Mouse (Mus musculus): ENCODE measurements around the gene Cacna1d. TPM values are rescaled to one million over a fixed set of nuclear protein-coding genes. Genes with fewer than 3 reads are reported as not detected.

Gene Cacna1d
- total and polyA plus RNA-seq, 2 experiments from 2014 or later: 6.1 to 27.6 TPM

GRCm38 (mm10) chr14:30430446-30430845 is 60.8 kb downstream of the Cacna1d start:
- no peak overlapping the region for H3K4me3 ChIP-seq (ENCODE audit: low read length)
- H3K27me3 ChIP-seq (ENCODE audit: insufficient read depth, low read length): no peaks in the 10 kb centered on the region
- TF ChIP-seq CTCF (IDR thresholded peaks at IDR 0.05; ENCODE audit: low read depth): no peak
- DNase-seq (ENCODE audit: low spot score) (no peak), ATAC-seq (no peak)
- no peak overlapping the region for H3K4me2 ChIP-seq (ENCODE audit: low read depth, low read length)
- H3K9ac ChIP-seq (replicated peaks; ENCODE audit: low read length): no peak overlapping the region
- no peak overlapping the region for H3K27ac ChIP-seq
- H3K4me1 ChIP-seq (ENCODE audit: insufficient read depth, low read length): no peaks in the 10 kb centered on the region
- WGBS: 37% methylated on average over 5 of the region's 5 CpGs
- H3K9me3 ChIP-seq (ENCODE audit: low read length): no peaks in the 10 kb centered on the region
- no peaks in the 10 kb centered on the region for H3K36me3 ChIP-seq (ENCODE audit: insufficient read depth, low read length)

GRCm38 (mm10) chr14:30430026-30430425 is 61.2 kb downstream of the Cacna1d start:
- WGBS: 89% methylated on average over 9 of the region's 9 CpGs
- no peaks in the 10 kb centered on the region for H3K27me3 ChIP-seq (ENCODE audit: insufficient read depth, low read length)
- TF ChIP-seq CTCF (IDR thresholded peaks at IDR 0.05; ENCODE audit: low read depth): no peak
- no peaks in the 10 kb centered on the region for H3K9me3 ChIP-seq (ENCODE audit: low read length)
- H3K4me1 ChIP-seq (ENCODE audit: insufficient read depth, low read length): no peaks in the 10 kb centered on the region
- H3K36me3 ChIP-seq (ENCODE audit: insufficient read depth, low read length): no peaks in the 10 kb centered on the region
- no peak overlapping the region for H3K4me2 ChIP-seq (ENCODE audit: low read depth, low read length)
- no peak overlapping the region for H3K9ac ChIP-seq (replicated peaks; ENCODE audit: low read length)
- no peak overlapping the region for H3K27ac ChIP-seq
- DNase-seq (ENCODE audit: low spot score) (no peak), ATAC-seq (no peak)
- no peak overlapping the region for H3K4me3 ChIP-seq (ENCODE audit: low read length)

GRCm38 (mm10) chr14:30429606-30430005 is 61.6 kb downstream of the Cacna1d start:
- no peak for ATAC-seq
- Histone ChIP-seq H3K36me3 (ENCODE audit: insufficient read depth, low read length) (no peaks in the 10 kb centered on the region), H3K9ac (replicated peaks; ENCODE audit: low read length) (no peak overlapping the region), H3K27me3 (ENCODE audit: insufficient read depth, low read length) (no peaks in the 10 kb centered on the region), H3K4me1 (ENCODE audit: insufficient read depth, low read length) (no peaks in the 10 kb centered on the region), H3K9me3 (ENCODE audit: low read length) (no peaks in the 10 kb centered on the region), H3K27ac (no peak overlapping the region), H3K4me3 (ENCODE audit: low read length) (no peak overlapping the region), H3K4me2 (ENCODE audit: low read depth, low read length) (no peak overlapping the region)
- WGBS: 67% methylated on average over 9 of the region's 9 CpGs
- no peak for TF ChIP-seq CTCF (IDR thresholded peaks at IDR 0.05; ENCODE audit: low read depth)
- DNase-seq (ENCODE audit: low spot score): no peak

- ATAC-seq (no peak), DNase-seq (ENCODE audit: low spot score) (peak; percentile 37)
- Histone ChIP-seq H3K27ac (no peak overlapping the region), H3K9ac (replicated peaks; ENCODE audit: low read length) (no peak overlapping the region), H3K4me2 (ENCODE audit: low read depth, low read length) (no peak overlapping the region), H3K4me3 (ENCODE audit: low read length) (no peak overlapping the region), H3K9me3 (ENCODE audit: low read length) (no peaks in the 10 kb centered on the region), H3K36me3 (ENCODE audit: insufficient read depth, low read length) (no peaks in the 10 kb centered on the region), H3K4me1 (ENCODE audit: insufficient read depth, low read length) (no peaks in the 10 kb centered on the region), H3K27me3 (ENCODE audit: insufficient read depth, low read length) (no peaks in the 10 kb centered on the region)
- no peak for TF ChIP-seq CTCF (IDR thresholded peaks at IDR 0.05; ENCODE audit: low read depth)
These were observed 62.5 kb downstream of the Cacna1d start for GRCm38 (mm10) chr14:30428757-30429156.

GRCm38 (mm10) chr14:30425876-30426275 is 65.4 kb downstream of the Cacna1d start:
- ATAC-seq: no peak
- no peak for TF ChIP-seq CTCF (IDR thresholded peaks at IDR 0.05; ENCODE audit: low read depth)
- Histone ChIP-seq H3K36me3 (ENCODE audit: insufficient read depth, low read length) (no peaks in the 10 kb centered on the region), H3K9me3 (ENCODE audit: low read length) (no peaks in the 10 kb centered on the region), H3K4me2 (ENCODE audit: low read depth, low read length) (no peak overlapping the region), H3K27me3 (ENCODE audit: insufficient read depth, low read length) (no peaks in the 10 kb centered on the region), H3K4me1 (ENCODE audit: insufficient read depth, low read length) (no peaks in the 10 kb centered on the region), H3K9ac (replicated peaks; ENCODE audit: low read length) (no peak overlapping the region), H3K27ac (no peak overlapping the region), H3K4me3 (ENCODE audit: low read length) (no peak overlapping the region)
- peak; percentile 4 for DNase-seq (ENCODE audit: low spot score)
- 26% methylated on average over 4 of the region's 4 CpGs for WGBS

GRCm38 (mm10) chr14:30425175-30425574 is 66.1 kb downstream of the Cacna1d start:
- Histone ChIP-seq H3K9me3 (ENCODE audit: low read length) (no peaks in the 10 kb centered on the region), H3K4me2 (ENCODE audit: low read depth, low read length) (no peak overlapping the region), H3K4me3 (ENCODE audit: low read length) (no peak overlapping the region), H3K4me1 (ENCODE audit: insufficient read depth, low read length) (no peaks in the 10 kb centered on the region), H3K27me3 (ENCODE audit: insufficient read depth, low read length) (no peaks in the 10 kb centered on the region), H3K9ac (replicated peaks; ENCODE audit: low read length) (no peak overlapping the region), H3K27ac (no peak overlapping the region), H3K36me3 (ENCODE audit: insufficient read depth, low read length) (no peaks in the 10 kb centered on the region)
- ATAC-seq: no peak
- WGBS: 78% methylated on average over 6 of the region's 6 CpGs
- no peak for TF ChIP-seq CTCF (IDR thresholded peaks at IDR 0.05; ENCODE audit: low read depth)
- DNase-seq (ENCODE audit: low spot score): no peak

- Histone ChIP-seq H3K36me3 (ENCODE audit: insufficient read depth, low read length) (no peaks in the 10 kb centered on the region), H3K27ac (no peak overlapping the region), H3K4me1 (ENCODE audit: insufficient read depth, low read length) (no peaks in the 10 kb centered on the region), H3K4me2 (ENCODE audit: low read depth, low read length) (no peak overlapping the region), H3K27me3 (ENCODE audit: insufficient read depth, low read length) (no peaks in the 10 kb centered on the region), H3K9ac (replicated peaks; ENCODE audit: low read length) (no peak overlapping the region), H3K9me3 (ENCODE audit: low read length) (no peaks in the 10 kb centered on the region), H3K4me3 (ENCODE audit: low read length) (no peak overlapping the region)
- DNase-seq (ENCODE audit: low spot score) (no peak), ATAC-seq (no peak)
- WGBS: 90% methylated on average over 4 of the region's 4 CpGs
- no peak for TF ChIP-seq CTCF (IDR thresholded peaks at IDR 0.05; ENCODE audit: low read depth)
These were observed 66.6 kb downstream of the Cacna1d start for GRCm38 (mm10) chr14:30424638-30425037.

Measured in hindbrain, postnatal 0 days (tissue).